Mouse (Mus musculus) adrenal gland, adult 8-10 months (tissue): ENCODE data around the gene Disc1. TPM values are rescaled to one million over a fixed set of nuclear protein-coding genes. Genes with fewer than 3 reads are reported as not detected.

Experiments used
- DNase-seq: peaks from one replicate; pipeline ENCODE4 v3.0.0; 2022
- total RNA-seq, 4 experiments: library from RNA; stranded (reverse); gene quantifications; 2 replicates each; pipeline ENCODE4 v1.2.4; 2022

Disc1 gene
- total RNA-seq, 4 experiments from 2014 or later = 1.2 to 4.2 (median 2.2) TPM

GRCm38 (mm10) chr8:125067596-125067960, 13.6 kb downstream of the Disc1 start:
- DNase-seq = peak; percentile 29

- DNase-seq = no peak
Measured at GRCm38 (mm10) chr8:125068146-125068905, 14.3 kb downstream of the Disc1 start.

- no peak for DNase-seq
Measured at GRCm38 (mm10) chr8:125069304-125069703, 15.3 kb downstream of the Disc1 start.

GRCm38 (mm10) chr8:125069733-125070132, 15.7 kb downstream of the Disc1 start:
- DNase-seq = no peak

GRCm38 (mm10) chr8:125074141-125074540, 20.1 kb downstream of the Disc1 start:
- DNase-seq = peak; percentile 66

- DNase-seq = peak; percentile 50
Measured at GRCm38 (mm10) chr8:125074581-125074980, 20.6 kb downstream of the Disc1 start.

- DNase-seq = no peak
Measured at GRCm38 (mm10) chr8:125075389-125075788, 21.4 kb downstream of the Disc1 start.

- DNase-seq = no peak
Measured at GRCm38 (mm10) chr8:125077326-125077725, 23.3 kb downstream of the Disc1 start.

- peak; percentile 76 for DNase-seq
Measured at GRCm38 (mm10) chr8:125078771-125079384, 24.9 kb downstream of the Disc1 start.

GRCm38 (mm10) chr8:125080388-125081344, 26.7 kb downstream of the Disc1 start:
- DNase-seq = no peak

GRCm38 (mm10) chr8:125083746-125084145, 29.8 kb downstream of the Disc1 start:
- DNase-seq = peak; percentile 67

- no peak for DNase-seq
Measured at GRCm38 (mm10) chr8:125084523-125084922, 30.5 kb downstream of the Disc1 start.

- peak; percentile 42 for DNase-seq
Measured at GRCm38 (mm10) chr8:125090889-125091740, 37.1 kb downstream of the Disc1 start.

GRCm38 (mm10) chr8:125097140-125097539, 43.1 kb downstream of the Disc1 start:
- no peak for DNase-seq

GRCm38 (mm10) chr8:125098050-125098449, 44.1 kb downstream of the Disc1 start:
- DNase-seq = peak; percentile 54

- DNase-seq = peak; percentile 34
Measured at GRCm38 (mm10) chr8:125102303-125102702, 48.3 kb downstream of the Disc1 start.

- no peak for DNase-seq
Measured at GRCm38 (mm10) chr8:125113171-125113570, 59.2 kb downstream of the Disc1 start.

GRCm38 (mm10) chr8:125113831-125114230, 59.8 kb downstream of the Disc1 start:
- no peak for DNase-seq

- no peak for DNase-seq
Measured at GRCm38 (mm10) chr8:125115321-125115720, 61.3 kb downstream of the Disc1 start.

GRCm38 (mm10) chr8:125116616-125117015, 62.6 kb downstream of the Disc1 start:
- no peak for DNase-seq

GRCm38 (mm10) chr8:125126482-125126881, 72.5 kb downstream of the Disc1 start:
- DNase-seq = no peak

GRCm38 (mm10) chr8:125127621-125128020, 73.6 kb downstream of the Disc1 start:
- peak; percentile 58 for DNase-seq
